Mouse (Mus musculus) skeletal muscle tissue, adult 2 months (tissue): Measurements from ENCODE around the gene Ccl1.
A peak's percentile ranks its signal among the peaks of the same experiment; 100 is the strongest.

Experiments used
- DNase-seq: peaks from one replicate; pipeline ENCODE4 v3.0.0-alpha.2; 2012; ENCODE audit warnings: low read depth, low spot score

Ccl1 gene

GRCm38 (mm10) chr11:82205221-82205620 is 100.3 kb downstream of the Ccl1 start:
- no peak for DNase-seq

- no peak for DNase-seq
These were observed 101.8 kb downstream of the Ccl1 start for GRCm38 (mm10) chr11:82203706-82204105.

- no peak for DNase-seq
These were observed 107.7 kb downstream of the Ccl1 start for GRCm38 (mm10) chr11:82197774-82198173.

GRCm38 (mm10) chr11:82194980-82195379 is 110.5 kb downstream of the Ccl1 start:
- DNase-seq: no peak

GRCm38 (mm10) chr11:82193826-82194225 is 111.7 kb downstream of the Ccl1 start:
- no peak for DNase-seq

GRCm38 (mm10) chr11:82189782-82190563 is 115.5 kb downstream of the Ccl1 start:
- DNase-seq: no peak

- DNase-seq: no peak
These were observed 119.8 kb downstream of the Ccl1 start for GRCm38 (mm10) chr11:82185684-82186083.

GRCm38 (mm10) chr11:82183281-82183935 is 122.1 kb downstream of the Ccl1 start:
- DNase-seq: no peak

- no peak for DNase-seq
These were observed 123.1 kb downstream of the Ccl1 start for GRCm38 (mm10) chr11:82182401-82182800.

- DNase-seq: no peak
These were observed 124.2 kb downstream of the Ccl1 start for GRCm38 (mm10) chr11:82181331-82181730.

GRCm38 (mm10) chr11:82178161-82178560 is 127.3 kb downstream of the Ccl1 start:
- no peak for DNase-seq

GRCm38 (mm10) chr11:82177711-82178110 is 127.8 kb downstream of the Ccl1 start:
- peak; percentile 48 for DNase-seq

- peak; percentile 63 for DNase-seq
These were observed 130.7 kb downstream of the Ccl1 start for GRCm38 (mm10) chr11:82174794-82175193.

GRCm38 (mm10) chr11:82173491-82173890 is 132.0 kb downstream of the Ccl1 start:
- DNase-seq: peak; percentile 59

- peak; percentile 95 for DNase-seq
These were observed 134.0 kb downstream of the Ccl1 start for GRCm38 (mm10) chr11:82171316-82172071.

- DNase-seq: no peak
These were observed 136.0 kb downstream of the Ccl1 start for GRCm38 (mm10) chr11:82169456-82169855.

- no peak for DNase-seq
These were observed 137.2 kb downstream of the Ccl1 start for GRCm38 (mm10) chr11:82168308-82168707.

- no peak for DNase-seq
These were observed 142.2 kb downstream of the Ccl1 start for GRCm38 (mm10) chr11:82163285-82163684.

- DNase-seq: no peak
These were observed 146.4 kb downstream of the Ccl1 start for GRCm38 (mm10) chr11:82159126-82159525.

GRCm38 (mm10) chr11:82139492-82140094 is 165.9 kb downstream of the Ccl1 start:
- peak; percentile 39 for DNase-seq

GRCm38 (mm10) chr11:82136196-82136595 is 169.3 kb downstream of the Ccl1 start:
- DNase-seq: no peak

GRCm38 (mm10) chr11:82132977-82133376 is 172.5 kb downstream of the Ccl1 start:
- DNase-seq: peak; percentile 33
